Mouse (Mus musculus): Measurements from ENCODE around the gene Vmac. TPM values are rescaled to one million over a fixed set of nuclear protein-coding genes. Genes with fewer than 3 reads are reported as not detected.
A peak's percentile ranks its signal among the peaks of the same experiment; 100 is the strongest.

Gene Vmac
- polyA plus RNA-seq, 1 experiment from 2014 or later: 21.3 TPM

- no peaks in the 10 kb centered on the region for H3K4me1 ChIP-seq
- no peak overlapping the region for H3K4me2 ChIP-seq (replicated peaks)
- H3K27me3 ChIP-seq: no peaks in the 10 kb centered on the region
- H3K9ac ChIP-seq: no peak overlapping the region
- no peak for ATAC-seq (ENCODE audit: low FRiP score, low read depth)
- H3K4me3 ChIP-seq: no peak overlapping the region
- H3K27ac ChIP-seq: no peak overlapping the region
- WGBS: 91% methylated on average over 1 of the region's 1 CpGs
- H3K9me3 ChIP-seq: no peaks in the 10 kb centered on the region
- peaks cover 96% of the 10 kb centered on the region for H3K36me3 ChIP-seq
Measured at GRCm38 (mm10) chr17:56706515-56706914, 11.3 kb downstream of the Vmac start.

- Histone ChIP-seq H3K4me1 (no peaks in the 10 kb centered on the region), H3K36me3 (peaks cover 96% of the 10 kb centered on the region), H3K4me2 (replicated peaks) (no peak overlapping the region), H3K9me3 (no peaks in the 10 kb centered on the region), H3K4me3 (no peak overlapping the region), H3K27me3 (no peaks in the 10 kb centered on the region), H3K27ac (no peak overlapping the region), H3K9ac (no peak overlapping the region)
- WGBS: 84% methylated on average over 4 of the region's 4 CpGs
- no peak for ATAC-seq (ENCODE audit: low FRiP score, low read depth)
Measured at GRCm38 (mm10) chr17:56703038-56703437, 14.8 kb downstream of the Vmac start.

GRCm38 (mm10) chr17:56700451-56700850 is 17.4 kb downstream of the Vmac start:
- H3K4me1 ChIP-seq: no peaks in the 10 kb centered on the region
- no peak overlapping the region for H3K4me2 ChIP-seq (replicated peaks)
- H3K4me3 ChIP-seq: no peak overlapping the region
- ATAC-seq (ENCODE audit: low FRiP score, low read depth): no peak
- no peaks in the 10 kb centered on the region for H3K27me3 ChIP-seq
- H3K9me3 ChIP-seq: no peaks in the 10 kb centered on the region
- no peak overlapping the region for H3K27ac ChIP-seq
- H3K36me3 ChIP-seq: peaks cover 96% of the 10 kb centered on the region
- H3K9ac ChIP-seq: no peak overlapping the region
- 78% methylated on average over 2 of the region's 2 CpGs for WGBS

- Histone ChIP-seq H3K9me3 (no peaks in the 10 kb centered on the region), H3K4me3 (no peak overlapping the region), H3K4me2 (replicated peaks) (no peak overlapping the region), H3K9ac (peak overlapping the region; percentile 13; the same call in 1 of the 2 replicates), H3K4me1 (peaks cover 18% of the 10 kb centered on the region), H3K27ac (peak overlapping the region; percentile 10; the same call in 1 of the 2 replicates), H3K36me3 (peaks cover 99% of the 10 kb centered on the region), H3K27me3 (no peaks in the 10 kb centered on the region)
- WGBS: 49% methylated on average over 6 of the region's 6 CpGs
- peak; percentile 52 for ATAC-seq (ENCODE audit: low FRiP score, low read depth)
Measured at GRCm38 (mm10) chr17:56693851-56694310, 23.9 kb downstream of the Vmac start.

- ATAC-seq (ENCODE audit: low FRiP score, low read depth): no peak
- Histone ChIP-seq H3K9me3 (no peaks in the 10 kb centered on the region), H3K4me3 (no peak overlapping the region), H3K4me1 (peaks cover 18% of the 10 kb centered on the region), H3K27ac (peak overlapping the region; percentile 10; the same call in 1 of the 2 replicates), H3K36me3 (peaks cover 99% of the 10 kb centered on the region), H3K27me3 (no peaks in the 10 kb centered on the region), H3K4me2 (replicated peaks) (no peak overlapping the region), H3K9ac (peak overlapping the region; percentile 13; the same call in 1 of the 2 replicates)
- 38% methylated on average over 1 of the region's 1 CpGs for WGBS
Measured at GRCm38 (mm10) chr17:56693395-56693794, 24.4 kb downstream of the Vmac start.

- H3K27me3 ChIP-seq: no peaks in the 10 kb centered on the region
- WGBS: 80% methylated on average over 2 of the region's 2 CpGs
Measured at GRCm38 (mm10) chr17:56688689-56689088, 29.1 kb downstream of the Vmac start.

GRCm38 (mm10) chr17:56688045-56688444 is 29.8 kb downstream of the Vmac start:
- H3K36me3 ChIP-seq: peaks cover 89% of the 10 kb centered on the region
- H3K4me3 ChIP-seq: no peak overlapping the region
- no peak overlapping the region for H3K27ac ChIP-seq
- no peaks in the 10 kb centered on the region for H3K27me3 ChIP-seq
- no peak for ATAC-seq (ENCODE audit: low FRiP score, low read depth)
- no peak overlapping the region for H3K4me2 ChIP-seq (replicated peaks)
- no peaks in the 10 kb centered on the region for H3K9me3 ChIP-seq
- H3K4me1 ChIP-seq: peaks cover 7% of the 10 kb centered on the region; the same call in 1 of the 2 replicates
- H3K9ac ChIP-seq: no peak overlapping the region

More at GRCm38 (mm10) chr17:56688689-56689088, 29.1 kb downstream of the Vmac start:
- Histone ChIP-seq H3K4me2 (replicated peaks) (no peak overlapping the region), H3K27ac (no peak overlapping the region), H3K36me3 (peaks cover 90% of the 10 kb centered on the region), H3K9me3 (no peaks in the 10 kb centered on the region), H3K4me3 (no peak overlapping the region), H3K9ac (no peak overlapping the region), H3K4me1 (peaks cover 13% of the 10 kb centered on the region)
- no peak for ATAC-seq (ENCODE audit: low FRiP score, low read depth)

GRCm38 (mm10) chr17:56686801-56687200 is 31.0 kb downstream of the Vmac start:
- H3K9me3 ChIP-seq: no peaks in the 10 kb centered on the region
- no peak overlapping the region for H3K9ac ChIP-seq
- WGBS: 87% methylated on average over 4 of the region's 4 CpGs
- H3K36me3 ChIP-seq: peaks cover 90% of the 10 kb centered on the region
- no peak overlapping the region for H3K4me2 ChIP-seq (replicated peaks)
- ATAC-seq (ENCODE audit: low FRiP score, low read depth): no peak
- H3K27me3 ChIP-seq: no peaks in the 10 kb centered on the region
- no peak overlapping the region for H3K4me3 ChIP-seq
- no peaks in the 10 kb centered on the region for H3K4me1 ChIP-seq
- H3K27ac ChIP-seq: no peak overlapping the region

- Histone ChIP-seq H3K27me3 (no peaks in the 10 kb centered on the region), H3K36me3 (peaks cover 90% of the 10 kb centered on the region), H3K9ac (no peak overlapping the region), H3K4me3 (no peak overlapping the region), H3K4me1 (no peaks in the 10 kb centered on the region), H3K9me3 (no peaks in the 10 kb centered on the region), H3K4me2 (replicated peaks) (no peak overlapping the region), H3K27ac (no peak overlapping the region)
- ATAC-seq (ENCODE audit: low FRiP score, low read depth): no peak
- 88% methylated on average over 2 of the region's 2 CpGs for WGBS
Measured at GRCm38 (mm10) chr17:56684649-56685048, 33.2 kb downstream of the Vmac start.

GRCm38 (mm10) chr17:56683546-56684140 is 34.2 kb downstream of the Vmac start:
- Histone ChIP-seq H3K4me1 (no peaks in the 10 kb centered on the region), H3K9me3 (no peaks in the 10 kb centered on the region), H3K36me3 (peaks cover 87% of the 10 kb centered on the region), H3K27me3 (no peaks in the 10 kb centered on the region), H3K4me3 (no peak overlapping the region), H3K27ac (no peak overlapping the region), H3K9ac (no peak overlapping the region), H3K4me2 (replicated peaks) (no peak overlapping the region)
- no peak for ATAC-seq (ENCODE audit: low FRiP score, low read depth)
- WGBS: 85% methylated on average over 5 of the region's 5 CpGs

- Histone ChIP-seq H3K9me3 (no peaks in the 10 kb centered on the region), H3K27me3 (no peaks in the 10 kb centered on the region), H3K9ac (no peak overlapping the region), H3K36me3 (peaks cover 83% of the 10 kb centered on the region), H3K4me2 (replicated peaks) (no peak overlapping the region), H3K27ac (no peak overlapping the region), H3K4me1 (no peaks in the 10 kb centered on the region), H3K4me3 (no peak overlapping the region)
- no peak for ATAC-seq (ENCODE audit: low FRiP score, low read depth)
- 81% methylated on average over 3 of the region's 3 CpGs for WGBS
Measured at GRCm38 (mm10) chr17:56682880-56683279, 34.9 kb downstream of the Vmac start.

GRCm38 (mm10) chr17:56681791-56682190 is 36.0 kb downstream of the Vmac start:
- no peak for ATAC-seq (ENCODE audit: low FRiP score, low read depth)
- H3K27ac ChIP-seq: no peak overlapping the region
- H3K27me3 ChIP-seq: no peaks in the 10 kb centered on the region
- no peaks in the 10 kb centered on the region for H3K9me3 ChIP-seq
- no peak overlapping the region for H3K4me3 ChIP-seq
- H3K4me1 ChIP-seq: no peaks in the 10 kb centered on the region; the same call in 1 of the 2 replicates
- peaks cover 83% of the 10 kb centered on the region for H3K36me3 ChIP-seq
- no peak overlapping the region for H3K4me2 ChIP-seq (replicated peaks)
- WGBS: 76% methylated on average over 4 of the region's 4 CpGs
- no peak overlapping the region for H3K9ac ChIP-seq

Data from limb, embryonic 13.5 days (tissue).